Mouse (Mus musculus) liver, postnatal 0 days (tissue): Measurements from ENCODE around the gene Gng12.

ENCODE experiments used
- CTCF ChIP-seq: sonication (generic); IDR thresholded peaks from 2 replicates; pipeline ENCODE4 v1.5.1; 2016; ENCODE audit warnings: antibody characterized with exemption, low read depth
- EP300 ChIP-seq: IDR thresholded peaks from 2 replicates; pipeline ENCODE4 v1.6.1; 2016; ENCODE audit warnings: antibody characterized with exemption, low read depth, mild to moderate bottlenecking

- no peak for TF ChIP-seq CTCF
- no peak for TF ChIP-seq EP300
Measured at GRCm38 (mm10) chr6:66987643-66988042, 91.4 kb downstream of the Gng12 start.
